Mouse (Mus musculus) gastrocnemius, postnatal 25 days (tissue): ENCODE measurements around the gene Senp5. TPM values are rescaled to one million over a fixed set of nuclear protein-coding genes. Genes with fewer than 3 reads are reported as not detected.
A peak's percentile ranks its signal among the peaks of the same experiment; 100 is the strongest.

Experiments
- DNase-seq: peaks from one replicate; pipeline ENCODE4 v3.0.0; 2022
- microRNA-seq, 2 experiments: library from miRNA; unstranded; fragments of <30 nt; microRNA quantifications; one replicate each; pipeline ENCODE4 v1.2.0; 2021; ENCODE audit warnings: borderline replicate concordance in 2 of 2
- total RNA-seq, 2 experiments: library from RNA; stranded (reverse); gene quantifications; 1 replicate in 1 of 2; 2 replicates in 1 of 2; pipeline ENCODE4 v1.2.3; 2021

Gene Senp5
- total RNA-seq, 2 experiments from 2014 or later, result 11.0 to 11.6 TPM

GRCm38 (mm10) chr16:31940586-31940985 lies 62.5 kb downstream of the Senp5 start:
- no peak for DNase-seq

GRCm38 (mm10) chr16:31938856-31939255 lies 64.2 kb downstream of the Senp5 start:
- no peak for DNase-seq

DNA sequence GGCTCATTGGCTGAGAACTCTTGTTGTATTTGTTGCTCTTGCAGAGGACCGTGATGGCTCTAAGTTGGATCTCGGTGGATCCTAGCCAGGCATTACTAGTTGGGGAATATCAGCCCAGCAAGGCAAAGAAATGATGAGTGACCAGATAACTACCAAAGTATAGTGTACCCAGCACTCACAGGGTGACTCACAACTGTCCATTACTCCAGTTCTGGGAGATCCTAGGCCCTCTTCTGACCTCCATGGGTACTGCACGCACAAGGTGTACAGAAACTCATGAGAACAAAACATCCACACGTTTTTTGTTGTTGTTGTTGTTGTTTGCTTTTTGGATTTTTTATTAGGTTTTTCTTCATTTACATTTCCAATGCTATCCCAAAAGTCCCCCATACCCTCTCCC lies 66.5 kb downstream of the Senp5 start:
- no peak for DNase-seq

- no peak for DNase-seq
Observed at GRCm38 (mm10) chr16:31935091-31935979, 67.8 kb downstream of the Senp5 start.

- DNase-seq, result no peak
Observed at GRCm38 (mm10) chr16:31934550-31935010, 68.5 kb downstream of the Senp5 start.

GRCm38 (mm10) chr16:31933751-31934549 lies 69.1 kb downstream of the Senp5 start, which contains the start of gene Pigz:
Gene Pigz, plus strand, starts transcription at chr16:31933851.
- peak; percentile 60 for DNase-seq

GRCm38 (mm10) chr16:31932840-31933697 lies 70.0 kb downstream of the Senp5 start:
- DNase-seq, result peak; percentile 89

DNA sequence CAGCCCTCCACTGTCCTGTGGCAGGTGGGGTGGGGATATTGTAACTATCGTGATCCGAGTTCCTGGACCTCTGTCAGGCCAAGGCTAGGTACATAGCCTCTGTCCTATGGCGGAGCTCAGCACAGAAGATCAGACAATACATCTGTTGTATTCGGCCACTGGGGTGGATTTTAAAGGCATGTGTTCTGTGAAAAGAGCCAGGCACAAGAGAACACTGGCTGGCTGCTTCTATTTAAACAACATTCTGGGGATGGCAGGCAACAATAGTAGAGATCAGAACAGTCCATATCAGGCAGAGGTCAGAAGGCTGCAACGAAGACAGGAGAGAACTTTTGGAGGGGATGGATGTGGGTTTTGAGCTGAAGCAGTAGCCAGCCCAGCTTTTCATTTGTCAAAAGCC lies 70.8 kb downstream of the Senp5 start:
- DNase-seq, result no peak

DNA sequence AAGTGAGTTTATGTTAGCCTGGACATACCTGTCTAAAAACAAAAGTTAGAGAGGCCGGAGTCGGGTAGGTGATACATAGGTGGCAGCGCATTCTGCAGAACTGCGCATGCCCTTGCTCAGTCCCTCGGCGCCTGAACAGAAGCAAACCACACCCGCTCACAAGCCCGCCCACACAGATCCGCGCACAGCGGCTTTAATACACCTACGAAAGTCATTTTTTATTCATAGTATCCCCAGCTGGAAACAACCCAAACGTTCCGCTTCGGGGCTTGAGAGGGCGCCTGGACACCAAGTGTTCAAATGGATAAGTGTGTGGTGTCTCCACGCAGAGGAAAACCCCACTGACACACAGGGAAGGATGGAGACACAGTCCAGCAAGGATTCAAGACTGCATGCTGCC lies 71.8 kb downstream of the Senp5 start:
- DNase-seq, result no peak

DNA sequence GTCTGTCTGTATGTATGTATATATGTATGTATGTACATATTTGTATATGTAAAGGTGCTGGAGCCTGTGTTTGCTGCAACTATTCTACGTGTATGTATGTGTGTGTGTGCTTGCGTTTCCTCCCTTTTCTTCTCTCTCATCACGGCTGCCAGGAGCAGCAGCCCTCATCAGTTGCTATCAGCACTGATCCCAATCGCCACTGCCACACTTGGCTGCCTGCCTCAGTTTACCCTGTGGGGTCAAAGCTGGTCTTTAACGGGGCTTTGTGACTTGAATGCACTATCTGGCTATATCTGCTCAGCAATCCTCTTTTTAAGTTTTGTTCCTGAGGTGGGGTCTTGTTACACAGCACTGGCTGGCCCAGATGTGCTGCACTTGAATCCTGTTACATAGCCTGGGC lies 75.7 kb downstream of the Senp5 start:
- no peak for DNase-seq

DNA sequence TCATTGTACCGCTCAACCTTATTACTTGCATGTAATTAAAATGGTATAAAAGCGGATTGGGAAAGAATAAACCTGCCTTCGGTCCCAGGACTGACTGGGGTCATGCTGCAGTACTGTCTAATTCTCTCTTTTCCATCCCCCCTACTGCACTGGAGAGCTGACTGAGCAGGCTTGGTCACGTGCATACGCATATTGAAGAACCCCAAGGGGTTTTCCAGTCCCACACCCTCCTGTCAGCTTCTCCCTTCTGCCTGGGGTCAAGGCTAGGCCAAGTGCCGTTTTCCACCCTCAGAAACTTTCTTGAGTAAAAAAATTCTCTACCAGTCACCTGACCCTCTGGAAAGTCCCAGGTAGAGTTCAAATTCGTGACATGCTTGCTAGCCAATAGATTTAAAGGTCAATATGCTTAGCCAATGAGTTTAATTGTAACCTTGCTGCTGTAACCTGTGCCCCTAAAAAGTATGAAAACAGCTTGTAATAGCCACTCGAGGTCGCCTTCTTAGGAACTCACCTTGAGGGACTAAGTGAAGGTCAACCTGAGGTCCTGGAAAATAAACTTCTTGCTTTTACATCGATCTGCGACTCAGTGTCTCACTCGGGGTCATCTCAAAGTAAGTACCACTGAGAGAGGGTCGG lies 76.4 kb downstream of the Senp5 start:
- no peak for DNase-seq

DNA sequence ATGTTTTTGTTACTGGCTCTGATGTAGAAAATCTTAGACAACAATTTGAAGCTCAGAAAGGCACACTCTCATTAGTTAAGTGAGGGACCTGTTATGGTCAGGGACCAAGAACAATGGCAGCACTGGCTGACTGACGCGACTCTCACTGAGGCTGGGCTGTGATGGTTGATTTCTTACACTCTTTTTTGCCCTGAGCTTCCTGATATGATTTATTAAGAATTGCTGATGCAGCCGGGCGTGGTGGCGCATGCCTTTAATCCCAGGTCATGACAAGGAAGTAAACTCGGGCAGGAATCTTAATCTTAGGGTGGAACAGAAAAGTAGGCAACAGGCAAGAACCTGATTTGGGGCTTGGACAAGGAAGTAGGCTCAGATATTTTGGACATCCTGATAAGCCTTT lies 77.0 kb downstream of the Senp5 start:
- DNase-seq, result no peak

DNA sequence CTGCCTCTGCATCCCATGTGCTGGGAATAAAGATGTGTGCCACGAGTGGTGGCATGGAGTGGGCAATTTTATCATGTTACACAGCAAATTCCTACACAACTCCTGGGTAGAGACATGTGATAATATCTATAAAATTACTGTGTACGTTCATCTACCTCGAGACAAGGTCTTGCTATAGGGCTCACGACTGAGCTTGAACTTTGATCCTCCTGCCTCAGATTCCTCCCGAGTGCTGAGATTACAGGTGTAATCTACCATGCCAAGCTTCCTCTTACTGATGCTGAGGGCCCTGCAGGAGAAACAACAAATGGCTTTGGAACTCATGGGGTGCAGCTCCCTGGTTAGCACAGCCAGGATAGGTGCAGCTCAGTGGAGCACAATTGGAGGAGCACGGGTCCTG lies 78.7 kb downstream of the Senp5 start:
- no peak for DNase-seq

DNA sequence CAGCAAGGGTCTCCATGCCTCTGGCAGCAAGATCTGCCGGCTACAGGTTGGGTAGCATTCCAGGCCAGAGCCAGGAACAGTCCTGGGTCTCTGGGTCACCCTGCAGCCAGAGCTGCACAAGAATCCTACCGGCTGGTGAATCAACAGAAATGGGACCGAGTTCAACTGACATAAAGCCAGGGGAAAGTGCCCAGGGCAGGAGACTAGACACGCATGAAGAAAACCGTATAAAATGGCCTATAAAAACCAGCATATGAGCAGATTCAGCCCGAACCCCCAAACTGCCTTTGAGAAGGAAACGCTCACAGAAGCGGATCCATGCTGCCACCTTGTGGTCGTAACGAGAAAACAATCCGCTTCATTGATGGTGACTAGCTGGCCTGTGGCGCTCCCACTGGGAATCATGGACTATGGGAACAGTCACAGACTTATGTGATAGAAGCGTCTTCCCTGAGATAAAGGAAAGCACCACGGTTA lies 84.8 kb downstream of the Senp5 start:
- peak; percentile 42 for DNase-seq

GRCm38 (mm10) chr16:31917776-31918175 lies 85.3 kb downstream of the Senp5 start:
- no peak for DNase-seq

GRCm38 (mm10) chr16:31910281-31910847 lies 92.7 kb downstream of the Senp5 start:
- no peak for DNase-seq

Small RNAs within 50 kb of the gene (microRNA-seq; reads per million reads assigned to microRNA genes)
- gene Gm26269, result 0 reads per million in 2 experiments

Other genes starting within 250 kb of the Senp5 start
- not detected for gene Meltf, start 124.5 kb downstream of the Senp5 start, total RNA-seq
- 1 to 10 TPM in 1 of 2 experiments, under 1 TPM in 1; 0.87 to 2.3 TPM for gene Pigz, start 69.4 kb downstream of the Senp5 start, total RNA-seq
- 10 to 100 TPM; 51.0 to 53.6 TPM for gene 0610012G03Rik, start 54.8 kb downstream of the Senp5 start, total RNA-seq
- gene Ncbp2, start 54.8 kb downstream of the Senp5 start, total RNA-seq, result 10 to 100 TPM; 14.5 to 15.3 TPM
- gene Pak2, start 76.1 kb upstream of the Senp5 start, total RNA-seq, result 10 to 100 TPM; 13.8 to 14.7 TPM
- 10 to 100 TPM; 12.6 to 14.0 TPM for gene Pigx, start 96.5 kb upstream of the Senp5 start, total RNA-seq
- 1 to 10 TPM; 7.7 to 7.9 TPM for gene Cep19, start 96.5 kb upstream of the Senp5 start, total RNA-seq
- gene Nrros, start 162.3 kb upstream of the Senp5 start, total RNA-seq, result 1 to 10 TPM; 1.9 to 2.5 TPM
- gene Bex6, start 176.5 kb upstream of the Senp5 start, total RNA-seq, result not detected
- gene Fbxo45, start 243.9 kb upstream of the Senp5 start, total RNA-seq, result 10 to 100 TPM; 13.8 to 13.9 TPM
- 1 to 10 TPM; 5.2 TPM for gene Wdr53, start 243.9 kb upstream of the Senp5 start, total RNA-seq